Mouse (Mus musculus) midbrain, postnatal 0 days (tissue): ENCODE results near the gene Acsf2. TPM values are rescaled to one million over a fixed set of nuclear protein-coding genes. Genes with fewer than 3 reads are reported as not detected.
A peak's percentile ranks its signal among the peaks of the same experiment; 100 is the strongest.
"Not testable (repeated sequence)": the region's sequence is repeated elsewhere in the genome, so short reads cannot be mapped to it uniquely, and the experiment has no call there.

Source experiments
- ATAC-seq: fragments of 200-750 bp; cut with Nextera tagmentation; 2 replicates; pipeline ENCODE4 v1.8.0; 2017; ENCODE audit warnings: moderate number of reproducible peaks, mild to moderate bottlenecking, moderate TSS enrichment, moderate library complexity; ENCODE audit not compliant: low FRiP score
- DNase-seq: peaks from one replicate; pipeline ENCODE4 v3.0.0-alpha.2; 2015; ENCODE audit warnings: low spot score
- H3K27ac ChIP-seq: fragments of 300-500 bp; sonication (generic); 2 replicates; pipeline ENCODE4 v1.5.1; 2014; ENCODE audit warnings: low read depth, mild to moderate bottlenecking, low read length, mixed read lengths
- H3K27me3 ChIP-seq: fragments of 300-500 bp; sonication (generic); 2 replicates; pipeline ENCODE4 v1.6.1; 2014; ENCODE audit warnings: low read length, control low read depth, mixed read lengths; ENCODE audit not compliant: insufficient read depth
- H3K36me3 ChIP-seq: fragments of 300-500 bp; sonication (generic); 2 replicates; pipeline ENCODE4 v1.6.1; 2014; ENCODE audit warnings: low read length, control low read depth, mixed read lengths; ENCODE audit not compliant: insufficient read depth
- H3K4me1 ChIP-seq: fragments of 300-500 bp; sonication (generic); 2 replicates; pipeline ENCODE4 v1.6.1; 2014; ENCODE audit warnings: mild to moderate bottlenecking, control low read depth, antibody characterized with exemption, low read length, mixed read lengths; ENCODE audit not compliant: insufficient read depth
- H3K4me2 ChIP-seq: fragments of 300-500 bp; sonication (generic); 2 replicates; pipeline ENCODE4 v1.6.1; 2014; ENCODE audit warnings: low read depth, mild to moderate bottlenecking, low read length, mixed read lengths; ENCODE audit not compliant: poor library complexity, severe bottlenecking
- H3K4me3 ChIP-seq: fragments of 300-500 bp; sonication (generic); 2 replicates; pipeline ENCODE4 v1.5.1; 2014; ENCODE audit warnings: low read depth, mild to moderate bottlenecking, low read length, moderate library complexity
- H3K9ac ChIP-seq: fragments of 300-500 bp; sonication (generic); replicated peaks from 2 replicates; pipeline ENCODE4 v1.6.1; 2014; ENCODE audit warnings: mild to moderate bottlenecking, low read length, moderate library complexity, mixed read lengths; ENCODE audit not compliant: poor library complexity, severe bottlenecking
- H3K9me3 ChIP-seq: fragments of 300-500 bp; sonication (generic); 2 replicates; pipeline ENCODE4 v1.6.1; 2016; ENCODE audit warnings: low read length, control low read depth
- CTCF ChIP-seq: IDR thresholded peaks from 2 replicates; pipeline ENCODE4 v1.5.1; 2016; ENCODE audit warnings: antibody characterized with exemption, mild to moderate bottlenecking
- WGBS: fragments of 180-500 bp; shearing (Covaris S2); extraction: QIAGEN DNeasy Blood & Tissue Kit; methylation state at CpG from one replicate; pipeline ENCODE4 v1.1.7; 2014; 5-methylcytosine and 5-hydroxymethylcytosine counted together
- polyA plus RNA-seq: library from polyadenylated mRNA; unstranded; fragments of >200 nt; fragmentation: Nextera tagmentation; extraction: Ambion mirVana; gene quantifications from 2 replicates; pipeline ENCODE4 v1.2.1, GENCODE M21; 2015
- total RNA-seq: library from RNA; depleted of rRNA; stranded (reverse); fragments of >200 nt; gene quantifications from 2 replicates; pipeline ENCODE4 v1.2.3, GENCODE M21; 2014; rRNA removed

Gene Acsf2
- 3.9 and 6.6 TPM in 2 replicates for total RNA-seq
- 1.7 and 1.9 TPM in 2 replicates for polyA plus RNA-seq

DNA sequence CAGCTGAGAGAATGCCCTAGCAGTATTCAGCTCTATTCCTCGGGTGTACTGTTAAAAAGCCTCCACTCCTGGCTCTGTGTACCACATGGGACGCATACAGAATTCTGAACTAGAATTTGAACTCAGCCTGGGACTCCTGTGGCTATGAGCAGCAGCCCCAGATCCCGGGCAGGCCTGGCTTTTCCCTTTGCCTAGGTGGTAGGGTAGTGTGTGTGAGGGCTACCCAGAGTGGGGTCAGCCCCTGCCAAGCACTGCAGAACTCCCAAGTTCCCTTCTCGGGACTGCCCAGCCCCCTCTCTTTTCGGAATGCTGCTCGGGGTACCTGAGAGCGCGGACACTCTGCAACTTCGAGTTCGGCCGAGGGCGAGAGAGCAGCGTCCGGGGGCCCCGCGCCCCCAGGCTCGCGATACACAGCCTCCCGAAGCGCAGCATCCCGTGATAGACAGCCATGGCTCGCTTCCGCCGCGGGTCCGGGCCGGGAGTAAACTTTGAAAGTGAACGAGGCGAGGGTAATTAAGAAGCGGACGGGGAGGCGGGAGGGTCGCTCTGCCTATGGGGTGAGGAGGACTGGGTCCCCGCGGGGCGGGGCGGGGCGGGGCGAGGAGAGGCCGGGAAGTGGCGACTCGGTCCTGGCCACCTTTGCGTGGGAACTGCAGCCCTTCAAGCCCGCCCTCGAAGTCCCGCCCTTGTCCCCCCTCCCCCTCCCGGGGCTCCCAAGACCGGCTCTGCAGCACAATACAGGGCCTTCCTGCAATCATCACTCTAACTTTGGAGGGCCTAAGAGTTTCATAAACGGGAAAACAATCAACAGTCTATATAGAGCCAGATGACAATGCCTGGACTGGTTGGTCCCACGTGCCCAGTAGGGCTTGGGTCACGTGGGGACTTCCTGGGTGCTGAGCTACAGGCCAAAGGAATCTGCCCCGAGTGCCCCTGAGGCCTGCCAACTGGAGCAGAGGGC lies at the start of gene Acsf2:
TSS of gene Acsf2 (minus strand) at position 551 of the 961 bp plus-strand sequence.
- H3K9me3 ChIP-seq, result no peaks in the 10 kb centered on the region
- 2% methylated on average over 38 of the region's 52 CpGs for WGBS
- peak; percentile 62; the same call in 1 of the 2 replicates for ATAC-seq
- H3K9ac ChIP-seq, result 0 out of 2 replicates have a peak within 1 kb of the TSS, but pooled peaks have one; percentile 9
- H3K4me3 ChIP-seq, result peak within 1 kb of the TSS; percentile 38
- no peaks in the 10 kb centered on the region for H3K36me3 ChIP-seq
- DNase-seq, result peak; percentile 57
- H3K4me1 ChIP-seq, result no peaks in the 10 kb centered on the region
- peak within 1 kb of the TSS; percentile 59 for H3K4me2 ChIP-seq
- H3K27me3 ChIP-seq, result peaks cover 10% of the 10 kb centered on the region
- no peak for TF ChIP-seq CTCF
- H3K27ac ChIP-seq, result no peak within 1 kb of the TSS

- H3K27me3 ChIP-seq, H3K4me1 ChIP-seq, H3K4me3 ChIP-seq, H3K9me3 ChIP-seq, DNase-seq, H3K27ac ChIP-seq, ATAC-seq, H3K9ac ChIP-seq, H3K36me3 ChIP-seq, H3K4me2 ChIP-seq: not testable (repeated sequence)
- 96% methylated on average over 5 of the region's 7 CpGs for WGBS
Measured at GRCm38 (mm10) chr11:94651241-94651640, 49.6 kb upstream of the Acsf2 start.

DNA sequence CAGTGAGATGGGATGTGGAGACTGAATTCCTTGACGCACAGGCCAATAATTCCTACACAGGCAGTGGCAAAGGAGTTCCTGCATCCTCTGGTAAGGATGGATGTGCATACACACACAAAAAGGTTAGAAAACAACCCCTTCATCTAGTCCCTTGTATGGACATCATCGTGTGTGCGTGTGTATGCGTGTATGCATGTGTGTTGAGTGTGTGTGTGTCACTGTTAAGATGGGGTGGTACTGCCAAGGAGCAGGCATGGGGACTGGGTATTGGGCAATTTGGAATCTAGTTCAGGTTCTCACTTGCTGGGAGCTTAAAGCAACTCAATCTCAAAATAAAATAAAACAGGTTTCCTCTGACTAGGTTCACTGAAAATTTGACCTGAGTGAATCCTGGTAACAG lies 44.8 kb upstream of the Acsf2 start:
- DNase-seq, result no peak
- no peaks in the 10 kb centered on the region for H3K27me3 ChIP-seq
- H3K4me2 ChIP-seq, result no peak overlapping the region
- H3K4me1 ChIP-seq, result no peaks in the 10 kb centered on the region
- WGBS, result 95% methylated on average over 4 of the region's 4 CpGs
- H3K36me3 ChIP-seq, result peaks cover 41% of the 10 kb centered on the region
- no peak overlapping the region for H3K4me3 ChIP-seq
- no peak for TF ChIP-seq CTCF
- no peak overlapping the region for H3K27ac ChIP-seq
- H3K9me3 ChIP-seq, result no peaks in the 10 kb centered on the region
- H3K9ac ChIP-seq, result no peak overlapping the region
- no peak for ATAC-seq

DNA sequence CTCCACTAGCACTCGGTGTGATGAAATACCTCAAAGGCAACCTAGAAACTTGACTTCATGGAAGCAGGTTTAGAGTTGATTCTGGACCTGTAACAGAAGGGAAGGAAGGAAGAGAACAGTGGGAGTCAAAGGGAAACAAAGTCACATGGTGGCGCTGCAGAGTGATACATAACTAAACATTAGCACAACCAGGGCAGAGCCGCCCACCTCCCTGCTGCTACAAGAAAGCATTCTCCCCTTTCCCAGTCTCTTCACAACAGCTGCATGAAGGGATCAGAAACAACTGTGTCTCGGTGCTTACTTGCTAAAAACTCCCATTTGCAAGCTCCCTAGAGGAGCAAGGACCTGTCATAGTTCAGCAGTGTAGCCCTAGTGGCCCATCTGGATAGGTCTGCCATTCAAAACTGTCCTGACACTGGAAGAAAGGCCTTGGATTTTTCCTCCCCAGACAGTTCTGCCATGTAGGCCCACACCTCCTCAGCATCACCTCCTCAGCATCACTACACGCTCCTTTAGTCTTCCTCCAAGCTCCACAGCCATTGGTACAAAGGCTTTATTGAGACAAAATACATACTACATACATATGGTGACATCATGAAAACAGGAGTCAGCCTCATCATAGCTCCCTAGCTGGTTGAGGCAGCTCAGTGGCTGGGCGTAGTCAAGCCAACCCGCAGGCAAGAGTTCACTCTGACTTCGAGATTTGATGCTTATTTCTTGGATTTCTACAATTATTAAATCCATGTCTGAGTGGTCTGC lies 43.0 kb upstream of the Acsf2 start:
- H3K9me3 ChIP-seq, result no peaks in the 10 kb centered on the region
- TF ChIP-seq CTCF, result no peak
- no peak for DNase-seq
- no peak overlapping the region for H3K4me3 ChIP-seq
- WGBS, result 87% methylated on average over 8 of the region's 8 CpGs
- no peak overlapping the region for H3K27ac ChIP-seq
- H3K4me1 ChIP-seq, result no peaks in the 10 kb centered on the region
- H3K4me2 ChIP-seq, result no peak overlapping the region
- peaks cover 58% of the 10 kb centered on the region for H3K36me3 ChIP-seq
- ATAC-seq, result no peak
- no peak overlapping the region for H3K9ac ChIP-seq
- no peaks in the 10 kb centered on the region for H3K27me3 ChIP-seq

- no peak overlapping the region for H3K4me3 ChIP-seq
- no peak overlapping the region for H3K4me2 ChIP-seq
- WGBS, result 87% methylated on average over 5 of the region's 5 CpGs
- peaks cover 67% of the 10 kb centered on the region for H3K36me3 ChIP-seq
- peaks cover 4% of the 10 kb centered on the region for H3K4me1 ChIP-seq
- no peak for TF ChIP-seq CTCF
- no peaks in the 10 kb centered on the region for H3K9me3 ChIP-seq
- H3K27ac ChIP-seq, result no peak overlapping the region
- DNase-seq (no peak), ATAC-seq (no peak)
- H3K27me3 ChIP-seq, result no peaks in the 10 kb centered on the region
- H3K9ac ChIP-seq, result no peak overlapping the region
Measured at GRCm38 (mm10) chr11:94634431-94634830, 32.8 kb upstream of the Acsf2 start.
